In the genomic region with DNA sequence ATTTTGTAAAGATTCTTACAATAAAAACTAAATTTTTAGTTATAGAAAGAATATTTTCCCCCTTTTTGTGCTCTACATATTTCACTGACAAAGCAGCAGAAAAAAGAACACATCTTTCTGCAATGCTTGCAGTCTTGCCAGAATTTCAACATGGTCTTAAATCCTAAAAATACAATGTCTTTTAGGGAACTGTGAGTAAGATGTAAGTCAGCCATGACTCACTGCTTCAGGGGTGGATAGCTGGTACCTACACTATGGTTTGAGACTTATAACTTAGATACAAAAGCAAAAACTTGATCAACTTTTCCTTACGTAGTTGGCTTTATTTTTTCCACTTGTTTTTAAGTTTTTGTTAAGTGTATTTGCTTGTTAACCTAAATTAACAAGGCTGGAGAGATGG, we compare ENCODE assay signal across 25 mouse cellular contexts. TPM values are rescaled to one million over a fixed set of nuclear protein-coding genes. Genes with fewer than 3 reads are reported as not detected.
DNase-seq lines count a peak whose midpoint lies in the region; TF ChIP-seq lines count a peak whose summit lies in the region.
"Had no signal": no experiment of that assay in that cellular context is flagged by ENCODE, and none has a peak within 500 bp of the region (broad histone marks: within the 10 kb centered on the region; RNA-seq: fewer than 3 reads in every experiment).

No protein-coding gene starts in this region.

- intact Hi-C loops in left cerebral cortex, adult 2 months (cut with DNase I) = loop anchor here (5.0 kb wide), 1 partner anchor 250 kb away; a partner anchor contains a TSS
- intact Hi-C loops in left cerebral cortex, postnatal 36 days (cut with DNase I) = loop anchor here (5.0 to 10.0 kb wide), 2 partner anchors 40 to 252 kb away; a partner anchor contains a TSS

- peak; percentile 27 for DNase-seq in adrenal gland, adult 2 months
- no peak for DNase-seq in adrenal gland, postnatal 10 days
- no peak for DNase-seq in left cerebral cortex, adult 2 months (ENCODE audit: extremely low spot score in 1 of 2, low spot score in 2 of 2)
- no peak for DNase-seq in left cerebral cortex, postnatal 36 days (ENCODE audit: low spot score in 2 of 2)
- DNase-seq in 416B (ENCODE audit: low read depth) = peak; percentile 56
- peak; percentile 18 for DNase-seq in fibroblast of lung, adult 2 months (ENCODE audit: low read depth)
- DNase-seq in cerebellum, adult 11 months = no peak
- DNase-seq in thymus, adult 18-20 months = no peak
- DNase-seq: cerebellum, adult 11-12 months; cerebellum, postnatal 25 days; embryo, embryonic 11 days; gastrocnemius, postnatal 36 days; kidney, postnatal 4 days; layer of hippocampus, postnatal 36 days; midbrain, embryonic 14.5 days had no signal

- TF ChIP-seq CTCF in left cerebral cortex, adult 2 months (IDR thresholded peaks at IDR 0.05) = no peak

- peak overlapping the region; percentile 66; the same call in 1 of the 2 replicates for H3K27ac ChIP-seq in left cerebral cortex, adult 2 months
- H3K27ac ChIP-seq: embryonic facial prominence, embryonic 15.5 days; forebrain, embryonic 12.5 days; hindbrain, embryonic 10.5 days; hindbrain, postnatal 0 days; kidney, embryonic 15.5 days; limb, embryonic 13.5 days; liver, embryonic 15.5 days; neural tube, embryonic 13.5 days; stomach, embryonic 15.5 days had no signal

- no peak overlapping the region for H3K4me3 ChIP-seq in left cerebral cortex, adult 2 months
- H3K4me3 ChIP-seq: embryonic facial prominence, embryonic 15.5 days; forebrain, embryonic 12.5 days; hindbrain, embryonic 10.5 days; kidney, embryonic 15.5 days; limb, embryonic 13.5 days; liver, embryonic 15.5 days; megakaryocyte, embryonic 14.5 days; neural tube, embryonic 13.5 days; stomach, embryonic 15.5 days had no signal

RNA-seq across cellular contexts. Expression of a gene that starts 38.0 kb away (rescaled TPM):
- 1 to 10 TPM; 2.4 to 4.7 TPM for total RNA-seq in adrenal gland, adult 2 months (2021)
- polyA plus RNA-seq in adrenal gland, adult 2 months (2012; rRNA removed) = 2.7 and 3.6 TPM in 2 replicates
- 1 to 10 TPM; 2.9 to 3.3 TPM for total RNA-seq in adrenal gland, postnatal 10 days (2021)
- 1 to 10 TPM; 8.3 to 9.7 TPM for total RNA-seq in left cerebral cortex, adult 2 months (2021)
- 1 to 10 TPM; 7.9 to 8.7 TPM for total RNA-seq in left cerebral cortex, postnatal 36 days (2021)

Comparison
In these comparisons a context has a peak if more than half of its experiments do, and no peak if none do; other contexts are left out.
1. DNase-seq: peak in adrenal gland, adult 2 months (single experiment), 416B (single experiment) and fibroblast of lung, adult 2 months (single experiment); none in adrenal gland, postnatal 10 days (single experiment), left cerebral cortex, adult 2 months (0 of 2), left cerebral cortex, postnatal 36 days (0 of 2), cerebellum, adult 11 months (single experiment) and thymus, adult 18-20 months (0 of 2).